Mouse (Mus musculus) Patski (cell line): ENCODE results near the gene Capn9. TPM values are rescaled to one million over a fixed set of nuclear protein-coding genes. Genes with fewer than 3 reads are reported as not detected.

Experiments
- ATAC-seq: fragments of 100-300 bp; one replicate; pipeline ENCODE4 v1.8.0; 2021
- CTCF ChIA-PET: fragments of 350-600 bp; sonication (Branson Sonifier 250); formaldehyde crosslinking; loops from one replicate; lab custom pipeline; 2022; ENCODE audit warnings: inconsistent platforms; lab: Charles Lee
- POLR2A ChIA-PET: fragments of 350-600 bp; sonication (Branson Sonifier 250); formaldehyde crosslinking; loops from one replicate; lab custom pipeline; 2022; ENCODE audit warnings: antibody characterized with exemption, inconsistent platforms; lab: Charles Lee
- DNase-seq: peaks from one replicate; pipeline ENCODE4 v3.0.0-alpha.2; 2011; ENCODE audit warnings: low read depth, low spot score
- H3K27me3 ChIP-seq: fragments of 371-371 bp; one replicate; pipeline ENCODE4 v1.5.1; 2021
- CTCF ChIP-seq: fragments of 100-300 bp; IDR thresholded peaks from one replicate; pipeline ENCODE4 v1.5.1; 2021
- in situ Hi-C: fragments of 300-500 bp; cut with MboI; formaldehyde crosslinking; loops from 3 replicates; pipeline ENCODE4 v1.11.1; 2018; ENCODE audit warnings: low pct_unique_long_range_greater_than_20kb, mixed read lengths
- polyA plus RNA-seq: library from polyadenylated mRNA; unstranded; gene quantifications from one replicate; pipeline ENCODE4 v1.2.3, GENCODE M21; 2021

Gene Capn9
- polyA plus RNA-seq: not detected

DNA sequence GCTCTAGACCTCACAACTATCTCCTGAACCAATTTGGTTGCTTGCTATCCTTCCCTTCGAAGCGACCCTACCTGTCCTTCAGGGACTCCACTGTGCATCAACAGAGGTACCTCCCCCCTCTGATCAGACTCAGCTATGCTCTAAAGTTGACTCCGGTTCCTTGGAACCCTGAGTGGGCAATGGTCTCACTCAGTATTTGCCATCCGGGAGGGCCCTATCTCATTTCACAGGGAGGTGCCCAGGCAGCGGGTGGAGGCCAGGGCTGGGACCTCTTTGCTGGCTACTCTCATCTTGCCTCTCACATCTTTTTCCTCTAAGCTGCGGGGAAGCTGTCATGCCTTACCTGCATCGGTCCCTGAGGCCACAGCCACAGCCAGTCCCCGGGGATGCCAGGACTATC, at the start of gene Capn9:
Capn9 (plus strand) TSS at position 301 of the 400 bp plus-strand sequence.
- no peak for DNase-seq
- in situ Hi-C loops: no loop called here
- TF ChIP-seq CTCF: no peak
- ChIA-PET POLR2A (no interaction called here), CTCF (interaction anchor here (1.4 to 2.8 kb wide), 2 partner anchors 11 to 172 kb away, joined by 3 to 9 read pairs; no protein-coding TSS in a partner anchor)
- no peaks in the 10 kb centered on the region for H3K27me3 ChIP-seq
- no peak for ATAC-seq

DNA sequence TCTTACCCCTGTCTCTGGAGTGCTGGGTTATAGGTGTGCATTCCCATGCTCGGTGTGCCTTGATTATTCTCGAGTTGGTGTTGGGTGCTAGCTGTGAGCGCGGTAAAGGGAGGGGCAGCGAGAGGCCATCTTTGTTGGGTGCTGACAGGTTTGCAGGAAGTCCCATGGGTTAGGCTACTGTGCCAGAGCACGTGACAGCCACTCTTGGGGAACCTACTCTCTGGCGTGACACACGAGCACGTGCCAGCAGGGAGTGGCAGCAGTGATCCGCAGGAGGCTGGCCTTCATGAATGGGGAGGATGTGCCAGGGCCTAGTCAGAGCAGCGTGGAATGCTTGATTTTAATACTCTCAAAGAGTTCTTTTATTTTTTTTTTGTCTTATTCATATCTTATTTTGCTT, 49.6 kb upstream of the Capn9 start:
- no peak for TF ChIP-seq CTCF
- CTCF ChIA-PET: no interaction called here
- POLR2A ChIA-PET: no interaction called here
- in situ Hi-C loops: no loop called here
- DNase-seq: no peak
- ATAC-seq: no peak
- no peaks in the 10 kb centered on the region for H3K27me3 ChIP-seq

DNA sequence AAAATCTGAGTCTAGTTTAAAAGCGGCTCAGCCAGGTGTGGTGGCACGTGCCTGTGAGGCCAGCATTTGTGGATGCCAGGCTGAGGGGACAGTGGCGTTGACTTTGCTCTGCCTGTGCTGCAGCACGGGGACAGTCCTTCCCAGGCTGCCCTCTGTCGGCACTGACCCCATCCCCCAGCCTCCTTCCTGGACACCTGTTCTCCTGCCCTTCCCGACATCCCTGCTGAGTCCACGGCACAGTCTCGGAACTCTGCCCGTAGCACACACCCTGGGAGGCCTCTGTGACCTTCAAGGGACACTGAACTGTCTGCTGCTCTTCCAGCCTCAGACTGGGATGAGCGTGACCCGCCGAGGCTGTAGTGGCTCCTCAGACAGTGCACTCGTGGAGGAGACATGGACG, 45.8 kb upstream of the Capn9 start:
- no peak for TF ChIP-seq CTCF
- no peak for DNase-seq
- ChIA-PET POLR2A (no interaction called here), CTCF (no interaction called here)
- in situ Hi-C loops: no loop called here
- no peak for ATAC-seq
- no peaks in the 10 kb centered on the region for H3K27me3 ChIP-seq

DNA sequence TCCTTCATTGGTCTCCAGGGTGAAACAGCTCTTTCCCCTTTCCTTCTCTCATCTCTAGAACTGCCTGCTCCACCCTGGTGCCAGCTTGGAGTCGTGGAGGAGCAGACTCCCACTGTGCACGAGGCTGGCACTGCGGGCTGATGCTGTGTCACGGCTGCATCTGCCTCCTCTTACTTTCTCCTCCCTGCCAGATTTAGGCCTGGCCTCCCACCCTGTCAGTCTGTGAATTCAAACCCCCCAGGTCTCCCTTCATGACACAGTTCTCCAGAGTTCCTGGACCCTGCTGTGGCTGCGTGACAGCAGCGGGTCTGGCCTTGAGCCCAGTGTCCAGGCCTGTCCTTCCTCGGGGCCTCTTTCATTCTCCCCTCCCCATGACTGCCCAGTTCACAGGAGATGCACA, 45.4 kb upstream of the Capn9 start:
- CTCF ChIA-PET: no interaction called here

DNA sequence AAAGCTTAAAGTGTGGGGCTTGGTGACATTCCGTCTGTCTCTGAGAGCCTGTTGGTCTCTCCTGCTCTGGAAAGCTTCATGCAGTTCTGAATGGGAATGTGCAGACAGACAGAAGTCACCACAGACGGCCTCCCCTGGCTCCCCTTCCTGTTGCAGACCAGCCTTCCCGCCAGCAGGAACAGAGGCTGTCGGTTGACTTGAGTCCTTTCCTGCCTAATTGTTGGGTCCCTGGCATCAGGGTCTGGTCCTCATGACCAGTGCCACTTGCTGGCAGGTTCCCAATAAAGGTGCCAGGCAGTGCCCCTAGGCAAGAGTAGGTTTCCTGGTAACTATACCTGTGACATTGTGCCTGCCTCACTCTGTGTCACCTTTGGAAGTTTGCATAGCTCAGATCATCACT, 44.9 kb upstream of the Capn9 start:
- TF ChIP-seq CTCF: no peak
- H3K27me3 ChIP-seq: no peaks in the 10 kb centered on the region
- ChIA-PET CTCF (no interaction called here), POLR2A (no interaction called here)
- DNase-seq (no peak), ATAC-seq (no peak)
- in situ Hi-C loops: no loop called here

More for the DNA sequence above, 45.4 kb upstream of the Capn9 start:
- ATAC-seq (no peak), DNase-seq (no peak)
- no peaks in the 10 kb centered on the region for H3K27me3 ChIP-seq
- POLR2A ChIA-PET: no interaction called here
- in situ Hi-C loops: no loop called here
- no peak for TF ChIP-seq CTCF

DNA sequence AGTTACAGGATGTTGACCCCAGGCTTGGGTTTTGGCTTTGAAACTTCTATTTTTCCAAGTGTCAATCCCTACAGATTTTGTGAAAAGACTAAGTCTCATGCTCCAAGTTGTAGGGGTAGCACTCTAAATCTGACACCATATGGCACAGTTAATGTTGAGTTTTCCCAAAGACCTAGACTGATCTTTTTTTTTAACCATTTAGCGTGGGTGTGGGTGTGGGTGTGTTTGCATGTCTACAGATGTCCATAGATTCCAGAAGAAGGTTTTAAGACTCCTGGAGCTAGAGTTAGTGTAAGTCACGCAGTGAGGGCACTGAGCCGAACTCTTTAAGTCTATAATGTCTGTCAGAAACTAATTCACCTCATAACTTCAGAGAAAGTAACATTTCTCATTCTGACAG, 43.3 kb upstream of the Capn9 start:
- POLR2A ChIA-PET: no interaction called here
- DNase-seq: no peak
- no peaks in the 10 kb centered on the region for H3K27me3 ChIP-seq
- TF ChIP-seq CTCF: no peak
- CTCF ChIA-PET: no interaction called here
- ATAC-seq: no peak
- in situ Hi-C loops: no loop called here

DNA sequence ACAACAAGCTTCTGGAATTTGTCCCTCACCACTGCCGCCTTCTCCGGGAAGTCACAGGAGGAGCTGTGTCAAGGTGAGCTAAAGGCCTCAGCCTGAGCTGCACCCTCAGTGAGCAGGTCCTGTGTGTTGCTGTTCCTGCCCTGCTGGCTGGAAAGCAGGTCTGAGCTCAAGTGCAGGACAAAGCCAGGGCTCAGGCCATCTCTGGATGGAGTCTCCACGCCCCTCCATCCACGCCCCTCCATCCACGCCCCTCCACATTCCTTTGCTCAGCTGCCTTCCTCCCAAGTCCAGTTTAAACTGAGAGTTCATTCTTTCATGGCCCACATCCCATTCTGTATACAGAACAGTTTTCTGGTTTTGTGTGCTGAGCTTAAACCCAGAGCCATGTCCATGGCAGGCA, 40.5 kb upstream of the Capn9 start:
- no peak for DNase-seq
- ATAC-seq: no peak
- POLR2A ChIA-PET: no interaction called here
- TF ChIP-seq CTCF: no peak
- H3K27me3 ChIP-seq: no peaks in the 10 kb centered on the region
- CTCF ChIA-PET: no interaction called here
- in situ Hi-C loops: no loop called here

DNA sequence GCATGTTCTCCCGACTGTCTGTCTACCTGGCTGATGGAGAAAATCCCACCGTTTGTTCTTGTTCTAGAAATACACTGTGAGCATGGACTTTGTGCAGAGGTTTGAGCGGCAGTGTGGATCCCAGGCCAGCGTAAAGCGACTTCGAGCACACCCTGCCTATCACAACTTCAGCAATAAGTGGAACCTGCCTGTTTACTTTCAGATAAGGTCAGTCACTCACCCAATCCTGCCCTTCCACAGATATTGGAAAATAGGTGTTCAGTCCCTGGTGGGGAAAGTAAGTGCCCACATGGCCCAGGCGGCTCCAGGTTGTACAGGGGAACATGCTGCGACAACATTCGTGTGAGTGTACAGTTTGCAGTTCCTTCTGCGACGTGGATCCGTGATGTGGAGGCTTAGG, 35.0 kb upstream of the Capn9 start:
- DNase-seq (no peak), ATAC-seq (no peak)
- in situ Hi-C loops: no loop called here
- ChIA-PET CTCF (no interaction called here), POLR2A (no interaction called here)
- no peak for TF ChIP-seq CTCF
- H3K27me3 ChIP-seq: no peaks in the 10 kb centered on the region

DNA sequence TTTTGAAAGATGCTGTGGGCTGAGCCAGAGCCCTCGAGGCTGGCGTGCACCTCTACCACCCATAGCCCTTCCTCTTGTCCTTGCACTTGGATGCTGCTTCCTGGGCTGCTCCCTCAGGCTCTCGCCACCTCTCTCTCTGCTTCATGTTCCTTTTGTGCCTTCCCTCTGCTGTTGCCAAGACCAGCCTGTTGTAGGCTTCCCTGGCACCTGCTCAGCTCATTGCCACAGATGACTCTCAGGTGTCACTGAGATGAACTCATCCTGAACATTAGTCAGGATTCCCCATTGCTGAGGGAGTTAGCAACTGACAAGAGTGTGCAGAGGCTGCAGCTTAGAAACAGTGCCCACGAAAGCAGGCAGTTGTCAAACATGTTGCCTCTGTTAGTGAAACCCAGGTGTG, 33.9 kb upstream of the Capn9 start:
- no peak for ATAC-seq
- POLR2A ChIA-PET: no interaction called here
- in situ Hi-C loops: no loop called here

DNA sequence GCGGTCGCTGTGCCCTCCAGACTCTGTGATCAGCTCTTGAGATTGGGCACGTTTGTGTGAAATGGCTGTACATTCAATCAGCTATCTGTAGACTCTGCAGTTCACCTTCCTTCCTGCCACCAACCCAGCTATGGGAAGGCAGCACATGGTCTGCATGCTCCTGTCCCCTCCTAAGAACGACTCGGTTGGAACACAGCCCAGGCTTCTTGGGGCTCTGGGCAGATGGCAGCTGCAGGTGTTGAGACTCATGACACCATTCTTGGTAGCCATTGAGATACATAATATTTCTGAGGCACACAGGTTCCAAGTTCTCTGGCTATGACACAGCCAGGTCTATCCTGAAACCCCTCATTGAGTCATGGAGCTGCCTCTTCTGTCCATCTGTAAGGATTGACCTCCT, 32.6 kb upstream of the Capn9 start:
- no peak for DNase-seq
- no peak for ATAC-seq
- ChIA-PET CTCF (interaction anchor here (1.6 kb wide), 1 partner anchor 65 kb away, joined by 3 read pairs; no protein-coding TSS in a partner anchor), POLR2A (no interaction called here)
- in situ Hi-C loops: no loop called here
- H3K27me3 ChIP-seq: no peaks in the 10 kb centered on the region
- TF ChIP-seq CTCF: no peak

More for the DNA sequence above, 33.9 kb upstream of the Capn9 start:
- TF ChIP-seq CTCF: no peak
- DNase-seq: no peak
- CTCF ChIA-PET: interaction anchor here (1.6 kb wide), 1 partner anchor 66 kb away, joined by 3 read pairs; no protein-coding TSS in a partner anchor
- H3K27me3 ChIP-seq: no peaks in the 10 kb centered on the region

DNA sequence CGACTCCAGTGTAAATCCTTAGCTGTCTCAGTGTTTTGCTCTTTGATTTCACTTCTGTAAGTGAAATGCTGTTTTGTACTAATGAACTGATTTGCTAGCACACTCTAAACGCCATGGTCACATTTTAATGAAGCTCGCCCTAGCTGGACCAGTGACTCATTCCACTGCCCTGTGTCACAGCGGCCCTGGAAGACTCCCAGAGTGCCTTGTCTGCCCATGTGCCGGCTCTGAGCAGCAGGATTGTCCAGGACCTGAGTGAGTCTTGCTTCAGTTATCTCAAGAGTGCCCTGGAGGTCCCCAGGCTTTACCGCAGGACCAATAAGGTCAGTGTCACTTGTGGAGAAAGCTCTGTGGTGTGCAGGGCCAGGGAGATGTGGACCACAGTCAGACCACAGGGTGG, 29.5 kb upstream of the Capn9 start:
- in situ Hi-C loops: no loop called here
- ATAC-seq (no peak), DNase-seq (no peak)
- CTCF ChIA-PET: interaction anchor here (1.0 to 1.4 kb wide), 2 partner anchors 51 to 63 kb away, joined by 3 to 6 read pairs; no protein-coding TSS in a partner anchor
- POLR2A ChIA-PET: interaction anchor here (0.6 to 1.2 kb wide), 2 partner anchors 10 to 25 kb away, joined by 3 to 4 read pairs; no protein-coding TSS in a partner anchor
- TF ChIP-seq CTCF: no peak
- no peaks in the 10 kb centered on the region for H3K27me3 ChIP-seq

DNA sequence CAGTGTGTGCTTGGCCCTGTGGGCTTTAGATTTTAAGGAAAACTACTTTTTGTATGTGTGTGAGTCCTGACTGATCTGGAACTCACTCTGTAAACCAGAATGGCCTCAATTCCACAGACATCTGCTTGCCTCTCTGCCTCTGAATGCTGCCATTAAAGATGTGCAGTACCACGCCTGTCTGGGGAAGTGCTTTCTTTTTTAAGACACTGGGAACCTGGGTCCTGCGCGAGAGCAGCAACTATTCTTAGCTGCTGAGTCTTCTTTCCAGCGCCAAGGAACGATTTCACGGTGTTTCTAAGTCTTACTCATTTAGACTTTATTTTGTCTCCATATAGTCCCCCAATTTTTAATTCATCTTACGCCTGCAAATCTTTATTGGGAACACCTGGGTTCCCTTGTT, 29.1 kb upstream of the Capn9 start:
- DNase-seq: no peak
- H3K27me3 ChIP-seq: no peaks in the 10 kb centered on the region
- POLR2A ChIA-PET: interaction anchor here (0.6 to 1.2 kb wide), 2 partner anchors 9 to 25 kb away, joined by 3 to 4 read pairs; no protein-coding TSS in a partner anchor
- CTCF ChIA-PET: interaction anchor here (1.0 to 1.4 kb wide), 2 partner anchors 52 to 62 kb away, joined by 3 to 6 read pairs; no protein-coding TSS in a partner anchor
- TF ChIP-seq CTCF: no peak
- no peak for ATAC-seq
- in situ Hi-C loops: no loop called here
